Mouse (Mus musculus) c-Kit-positive CD71-positive TER-119-positive erythroid progenitor cells, embryonic 14.5 days (primary cell): ENCODE results near the gene Tmem145.
A peak's percentile ranks its signal among the peaks of the same experiment; 100 is the strongest.

Experiments used
- DNase-seq: peaks from one replicate; pipeline ENCODE4 v3.0.0-alpha.2; 2013; ENCODE audit warnings: low spot score

Tmem145 gene

DNA sequence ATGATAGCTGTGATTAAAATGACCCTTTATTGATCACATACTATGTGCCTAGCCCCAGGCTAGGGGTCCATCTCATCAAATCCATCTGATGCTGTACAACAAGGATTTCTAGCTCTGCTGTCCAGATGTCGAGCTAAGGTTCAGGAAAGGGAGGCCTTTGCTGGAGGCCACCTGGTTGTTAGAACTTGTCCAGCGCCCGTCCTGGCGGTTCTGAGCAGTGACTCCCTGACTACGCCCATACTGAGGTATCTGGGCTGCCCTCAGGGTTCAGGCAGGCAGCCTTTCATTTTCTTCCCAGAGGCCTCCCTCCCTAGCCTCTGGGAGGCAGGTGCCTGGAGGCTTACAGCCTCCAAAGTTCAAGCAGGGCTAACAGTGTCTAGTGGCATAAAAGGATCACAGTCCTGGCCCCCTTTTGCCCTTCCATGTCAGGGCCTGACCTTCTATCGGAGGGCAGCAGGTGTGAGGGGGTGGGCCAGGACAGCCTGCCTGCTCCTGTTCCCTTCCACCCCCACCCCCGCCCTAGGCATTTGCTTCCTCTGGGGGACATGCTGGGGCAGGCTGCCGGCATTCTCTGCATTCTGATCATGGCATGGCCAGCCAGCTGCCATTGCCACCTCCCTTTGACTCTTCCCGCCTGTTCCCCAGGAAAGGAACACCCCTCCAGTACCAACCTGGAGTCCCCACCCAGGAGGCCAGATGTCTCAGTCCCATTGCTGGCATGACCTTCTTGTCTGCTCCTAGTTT, 30.2 kb upstream of the Tmem145 start:
- no peak for DNase-seq

DNA sequence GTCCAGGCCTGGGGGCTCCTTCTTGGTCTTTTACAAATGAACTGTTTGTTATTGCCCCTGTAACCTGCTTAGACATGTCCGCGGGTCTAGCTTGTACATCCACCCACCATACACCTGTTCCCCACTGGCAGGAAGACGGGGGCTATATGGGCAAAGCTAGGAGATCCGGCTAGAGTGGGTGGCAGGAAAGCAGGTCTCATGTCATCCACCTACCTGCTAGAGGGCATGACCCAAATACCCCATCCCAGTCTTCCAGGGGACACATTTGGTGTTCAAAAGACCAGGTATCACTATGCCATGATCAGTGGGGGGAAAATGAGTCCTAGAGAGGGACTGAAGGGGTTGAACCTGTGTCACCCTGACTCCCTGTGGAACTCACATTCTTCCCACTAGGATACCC, 28.5 kb upstream of the Tmem145 start:
- no peak for DNase-seq

DNA sequence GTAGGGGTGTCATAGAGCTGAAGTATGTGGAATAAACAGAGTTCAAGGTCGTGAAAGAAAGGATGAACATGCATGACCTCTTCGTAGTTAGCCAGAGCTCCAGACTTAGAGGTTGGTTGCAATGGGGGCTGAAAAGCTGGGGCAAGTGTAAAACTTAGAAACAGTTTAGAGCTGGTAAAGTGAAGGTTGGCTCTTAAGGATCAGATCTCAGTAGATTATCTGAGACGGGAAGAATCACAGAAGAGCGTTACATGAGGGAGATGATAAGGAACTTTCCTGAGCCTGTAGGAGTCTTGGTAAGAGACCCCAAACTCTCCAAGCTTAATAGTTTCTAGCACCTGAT, 27.9 kb upstream of the Tmem145 start:
- peak; percentile 62 for DNase-seq

DNA sequence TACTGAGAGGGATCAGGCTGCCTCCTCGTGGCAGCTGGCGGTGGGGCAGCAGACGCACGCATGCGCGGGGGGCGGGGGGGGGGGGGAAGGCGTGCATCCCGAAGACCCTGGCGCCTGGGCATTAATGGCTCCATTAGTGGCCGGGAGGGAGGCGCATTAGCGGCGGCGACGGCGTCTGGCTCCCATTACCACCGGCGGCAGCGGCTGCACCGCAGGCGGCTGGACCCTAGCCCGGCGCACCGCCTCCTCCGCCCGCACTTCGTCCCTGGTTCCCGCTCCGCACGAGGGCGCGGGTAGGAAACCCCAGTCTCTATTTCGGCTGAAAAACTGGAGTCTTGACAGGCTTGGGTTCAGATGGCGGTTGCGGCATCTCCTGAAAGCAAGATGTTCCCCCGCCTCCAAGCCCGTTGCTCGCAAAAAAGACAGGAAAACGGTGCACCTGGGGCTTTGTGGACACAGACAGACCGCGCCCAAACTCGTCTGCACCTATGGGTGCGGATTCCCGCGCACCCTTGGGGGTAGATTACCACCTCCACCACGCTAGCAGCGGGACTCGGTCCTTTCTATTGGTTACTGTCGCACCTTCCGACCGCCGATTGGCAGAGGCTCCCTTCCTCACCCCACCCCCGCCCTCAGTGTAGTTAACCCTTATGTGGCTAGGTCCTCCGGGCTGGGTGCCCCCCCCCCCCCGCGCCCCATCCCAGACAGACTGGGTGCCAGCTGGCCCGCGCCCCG, 27.4 kb upstream of the Tmem145 start:
- peak; percentile 92 for DNase-seq

DNA sequence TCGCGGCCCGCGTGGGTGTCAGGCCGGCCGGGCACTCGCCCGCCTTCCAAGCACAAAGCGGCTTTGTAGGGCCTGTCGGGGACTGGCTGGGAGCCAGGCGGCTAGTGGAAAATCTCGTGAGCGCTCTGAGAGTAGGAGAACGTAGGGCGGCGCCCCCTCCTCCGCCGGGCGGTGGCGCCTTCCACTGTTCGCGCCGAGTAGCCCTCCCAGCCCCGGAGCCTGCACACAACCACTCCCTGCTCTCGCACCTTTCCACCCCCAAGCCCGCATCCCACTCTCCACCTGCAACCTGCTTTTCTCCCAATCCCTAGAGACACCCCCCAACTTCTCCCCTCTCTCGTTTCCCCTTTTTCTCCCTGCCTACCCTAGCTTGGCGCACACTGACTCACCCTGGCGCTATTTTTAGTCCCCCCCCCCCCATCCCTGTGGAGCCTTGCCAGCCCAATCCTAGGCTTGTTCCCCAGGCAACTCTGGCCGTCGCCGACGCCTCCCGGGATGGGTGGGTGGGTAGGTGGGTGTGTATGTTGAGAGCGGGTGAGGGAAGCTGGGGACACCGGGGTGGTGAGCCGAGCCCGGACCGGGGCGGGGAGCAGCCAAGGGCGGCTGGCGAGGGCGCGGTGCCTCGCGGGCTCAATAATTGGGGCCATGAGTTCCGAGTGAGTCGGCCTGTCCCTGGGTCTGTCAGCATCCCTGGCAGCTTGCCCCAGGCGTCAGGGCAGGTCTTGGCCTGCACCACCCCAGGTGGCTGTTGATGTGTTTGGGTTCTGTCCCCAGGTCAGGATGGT, 26.6 kb upstream of the Tmem145 start:
- peak; percentile 72 for DNase-seq

DNA sequence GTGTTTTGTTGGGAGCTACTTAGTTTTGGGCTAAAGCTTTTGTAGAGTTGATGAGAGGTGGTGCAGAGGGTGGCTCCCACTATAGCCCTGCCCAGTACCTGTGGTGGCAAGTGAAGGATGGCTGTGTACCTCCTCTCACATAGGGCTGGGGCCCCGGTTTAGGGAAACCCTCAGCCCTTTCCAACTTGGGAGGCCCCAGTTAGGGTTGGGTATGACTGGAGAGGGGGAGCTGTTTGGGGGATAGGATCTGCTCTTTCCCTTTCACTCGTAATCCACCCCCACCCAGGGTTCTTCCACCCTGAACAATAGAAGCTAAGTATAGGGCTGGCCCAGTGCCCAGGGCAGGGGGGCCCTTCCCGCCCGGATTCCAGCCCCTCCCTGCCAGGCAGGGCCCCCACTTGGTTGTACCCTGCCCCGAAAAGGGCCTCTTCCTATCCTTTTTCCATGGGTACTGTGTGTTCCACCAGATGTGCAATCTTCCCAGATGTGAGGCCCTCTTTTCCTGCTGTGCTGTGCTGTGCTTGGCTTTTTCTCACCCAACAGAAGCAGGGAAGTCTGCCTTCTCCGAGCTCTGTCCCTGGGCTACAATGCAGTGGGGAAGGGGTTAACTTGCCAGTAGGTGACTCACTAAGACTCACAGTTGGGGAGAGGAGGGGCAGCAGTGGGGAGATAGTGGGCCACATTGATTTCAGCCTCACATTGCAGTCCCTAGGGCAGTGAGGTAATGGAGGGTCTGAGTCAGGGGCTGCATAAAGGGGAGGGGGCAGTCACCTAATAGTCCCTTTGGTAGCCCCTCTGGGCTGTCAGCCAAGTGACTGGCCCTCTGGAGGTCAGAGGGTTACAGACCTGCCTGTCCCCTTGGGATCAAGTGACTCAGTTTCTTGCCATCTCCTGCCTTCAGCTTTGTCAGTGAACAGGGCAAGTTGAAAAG, 25.8 kb upstream of the Tmem145 start:
- no peak for DNase-seq

DNA sequence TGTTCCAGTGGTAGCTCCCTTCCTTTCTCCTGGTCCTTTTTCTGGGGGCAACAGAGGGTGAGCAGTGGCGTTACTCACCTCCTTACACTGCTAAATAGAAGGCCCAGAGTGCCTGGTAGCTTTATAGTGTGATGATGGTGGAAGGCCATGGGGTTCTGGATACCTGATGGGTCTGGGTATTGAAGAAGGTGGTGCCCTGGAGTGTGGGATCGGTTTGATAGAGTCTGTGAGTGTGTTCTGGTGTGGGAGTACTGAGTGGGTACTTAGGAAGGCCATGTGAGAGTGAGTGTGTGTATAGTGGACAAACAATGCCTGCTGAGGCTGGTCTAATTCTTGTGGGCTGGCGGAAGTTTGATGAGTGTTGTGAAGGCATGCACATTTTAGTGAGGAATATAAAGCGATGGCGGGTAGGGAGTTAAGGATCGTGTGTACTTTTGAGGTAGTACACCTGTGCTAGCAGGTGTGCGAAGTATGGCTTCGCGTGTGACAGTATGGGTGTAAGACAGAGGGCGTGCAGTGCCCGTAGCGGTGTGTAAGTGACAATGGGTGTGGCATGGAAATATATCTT, 24.7 kb upstream of the Tmem145 start:
- DNase-seq = no peak

DNA sequence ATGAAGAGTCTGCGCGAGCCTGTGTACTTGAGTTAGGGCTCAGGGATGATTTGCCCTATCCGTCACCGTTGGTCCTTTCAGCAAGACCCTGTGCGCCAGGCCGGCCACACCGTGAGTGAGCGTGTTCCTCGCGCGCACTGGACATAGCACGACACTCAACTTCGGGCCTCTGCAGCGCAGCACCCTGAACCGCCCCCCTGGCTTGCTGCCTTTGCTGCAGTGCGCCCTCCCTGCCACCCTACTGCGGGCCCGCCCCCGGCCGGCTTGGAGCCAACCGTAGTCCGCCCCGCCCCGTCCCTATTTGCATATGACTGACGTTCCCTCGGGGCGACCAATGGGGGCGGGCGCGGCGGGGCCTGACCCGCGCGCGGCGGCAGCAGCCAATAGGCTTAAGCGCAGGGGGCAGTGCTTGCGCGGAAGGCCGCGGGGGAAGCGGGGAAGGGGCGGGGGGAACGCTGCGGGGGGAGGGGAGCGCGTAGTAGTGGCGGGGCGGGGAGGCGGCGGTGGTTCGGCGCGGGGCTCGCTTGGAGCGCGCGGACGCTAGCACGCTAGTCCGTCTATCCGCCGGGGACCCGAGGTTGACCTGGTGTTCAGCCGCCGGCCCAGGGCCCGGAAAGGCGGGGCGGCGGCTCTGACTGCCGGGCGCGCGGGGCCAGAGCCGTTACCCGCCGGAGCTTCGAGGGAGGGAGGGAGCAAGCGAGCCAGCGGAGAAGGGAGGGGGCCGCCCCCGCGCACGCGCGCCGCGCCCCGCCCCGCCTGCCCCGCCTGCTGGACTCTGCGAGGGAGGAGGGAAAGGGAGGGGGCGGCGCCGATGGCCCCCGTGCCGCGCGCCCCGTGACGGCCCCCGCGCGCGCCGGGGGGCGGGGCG, 23.9 kb upstream of the Tmem145 start:
- peak; percentile 97 for DNase-seq

DNA sequence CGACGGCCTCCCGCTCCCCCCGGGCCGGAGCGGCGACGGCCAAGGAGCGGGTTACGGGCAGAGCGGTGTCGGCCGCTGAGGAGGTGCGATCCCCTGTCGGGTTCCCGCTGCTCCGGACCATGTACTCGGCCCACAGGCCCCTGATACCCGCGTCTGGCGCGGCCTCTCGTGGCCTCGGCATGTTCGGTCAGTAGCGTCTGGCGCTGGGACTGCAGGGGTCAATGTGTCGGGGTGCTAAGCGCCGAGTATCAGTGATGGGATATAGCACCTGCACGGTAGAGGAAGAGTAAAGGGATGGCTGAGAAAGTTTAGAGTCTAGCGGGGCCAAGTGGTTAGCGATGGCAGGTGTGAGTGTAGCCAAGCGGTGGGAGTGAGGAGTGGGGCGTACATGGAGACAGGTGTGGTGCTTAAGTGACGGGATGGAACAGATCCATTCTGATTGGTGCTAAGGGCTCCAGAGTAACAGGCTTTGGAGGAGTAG, 23.1 kb upstream of the Tmem145 start:
- no peak for DNase-seq

DNA sequence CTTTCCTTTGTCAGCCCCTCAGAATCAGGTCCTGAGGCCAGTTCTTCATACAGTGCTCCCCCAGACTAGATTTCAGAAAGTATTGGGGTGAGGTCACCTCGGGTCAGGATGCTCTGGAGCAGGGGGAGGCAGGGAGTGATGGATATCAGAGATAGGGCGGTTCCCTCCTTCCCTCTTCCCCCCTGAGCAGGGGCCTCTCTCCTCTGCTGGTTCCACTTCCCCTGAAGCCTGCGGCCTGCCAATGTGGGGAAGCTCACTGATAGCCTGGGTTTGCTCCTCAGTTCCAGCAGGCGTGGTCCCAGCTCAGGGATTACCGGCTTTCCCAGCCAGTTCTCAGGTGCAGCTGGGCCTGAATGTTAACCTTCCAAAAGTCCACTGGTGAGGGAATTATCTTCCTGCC, 22.3 kb upstream of the Tmem145 start:
- DNase-seq = no peak

DNA sequence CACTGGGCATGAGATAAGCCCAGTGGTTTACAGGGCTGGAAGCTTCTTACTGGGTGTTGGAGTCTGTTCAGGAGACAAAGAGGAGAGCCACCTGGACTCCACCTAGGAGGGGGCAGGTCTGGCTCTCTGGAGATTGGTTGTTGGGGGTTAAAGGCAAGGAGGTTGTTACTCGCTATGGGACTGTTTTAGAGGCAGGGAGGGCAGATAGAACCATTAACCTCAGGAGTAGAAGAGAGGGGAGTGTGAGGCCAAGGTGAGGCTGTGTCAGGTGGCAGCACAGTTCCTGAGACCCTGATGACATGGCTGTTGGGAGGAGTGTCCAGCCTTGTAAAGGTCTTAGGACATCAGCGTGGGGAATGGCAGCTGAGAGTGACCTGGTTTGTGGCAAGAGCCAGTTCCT, 21.7 kb upstream of the Tmem145 start:
- DNase-seq = no peak

DNA sequence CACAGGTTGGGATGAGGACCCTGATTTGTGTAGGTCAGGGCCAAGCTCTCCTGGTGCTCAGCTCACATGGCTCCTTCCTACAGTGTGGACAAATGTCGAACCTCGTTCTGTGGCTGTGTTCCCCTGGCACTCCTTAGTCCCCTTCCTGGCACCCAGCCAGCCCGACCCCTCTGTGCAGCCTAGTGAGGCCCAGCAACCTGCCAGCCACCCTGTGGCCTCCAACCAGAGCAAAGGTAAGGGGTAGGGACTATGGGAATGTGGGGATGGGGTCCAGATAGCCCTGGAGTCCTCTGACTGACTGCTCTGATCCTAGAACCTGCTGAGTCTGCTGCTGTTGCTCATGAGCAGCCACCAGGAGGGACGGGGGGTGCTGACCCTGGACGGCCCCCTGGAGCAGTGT, 21.1 kb upstream of the Tmem145 start:
- DNase-seq = no peak

DNA sequence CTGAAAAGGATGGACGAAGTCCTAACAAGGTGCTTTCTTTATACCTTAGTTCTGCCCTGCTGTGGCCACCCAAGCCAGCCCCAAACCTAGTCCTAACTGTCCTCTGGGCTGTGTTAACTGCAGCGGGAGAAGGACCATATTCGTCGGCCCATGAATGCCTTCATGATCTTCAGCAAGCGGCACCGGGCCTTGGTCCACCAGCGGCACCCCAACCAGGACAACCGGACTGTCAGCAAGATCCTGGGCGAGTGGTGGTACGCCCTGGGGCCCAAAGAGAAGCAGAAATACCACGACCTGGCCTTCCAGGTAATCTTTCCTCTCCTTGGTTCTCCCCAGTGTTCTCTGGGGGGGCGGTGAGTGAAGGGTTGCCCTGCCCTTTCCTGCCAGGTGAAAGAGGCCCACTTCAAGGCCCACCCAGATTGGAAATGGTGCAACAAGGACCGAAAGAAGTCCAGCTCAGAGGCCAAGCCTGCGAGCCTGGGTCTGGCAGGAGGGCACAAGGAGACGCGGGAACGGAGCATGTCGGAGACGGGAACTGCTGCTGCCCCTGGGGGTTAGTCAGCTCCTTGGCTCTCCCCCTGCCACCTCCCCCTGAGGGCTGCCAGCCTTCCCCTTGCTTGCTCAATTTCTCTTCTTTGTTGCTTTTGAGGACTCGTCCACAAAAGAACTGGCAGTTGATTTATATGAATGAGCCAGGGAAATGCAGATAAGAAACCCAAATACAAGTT, 20.2 kb upstream of the Tmem145 start:
- DNase-seq = no peak

DNA sequence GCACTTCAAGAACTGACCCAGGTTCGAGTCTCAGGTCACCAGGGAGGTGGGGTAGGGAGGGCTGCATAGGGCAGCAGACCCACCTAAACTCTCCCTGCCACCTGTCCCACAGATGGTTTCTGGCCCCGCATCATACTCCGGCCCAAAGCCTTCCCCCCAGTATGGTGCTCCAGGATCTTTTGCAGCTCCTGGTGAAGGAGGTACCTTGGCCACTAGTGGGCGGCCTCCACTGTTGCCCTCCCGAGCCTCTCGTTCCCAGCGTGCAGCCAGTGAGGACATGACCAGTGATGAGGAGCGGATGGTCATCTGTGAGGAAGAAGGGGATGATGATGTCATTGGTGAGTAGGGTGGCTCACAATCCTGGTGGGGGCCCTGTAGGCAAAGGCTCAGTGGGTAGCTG, 18.9 kb upstream of the Tmem145 start:
- no peak for DNase-seq

DNA sequence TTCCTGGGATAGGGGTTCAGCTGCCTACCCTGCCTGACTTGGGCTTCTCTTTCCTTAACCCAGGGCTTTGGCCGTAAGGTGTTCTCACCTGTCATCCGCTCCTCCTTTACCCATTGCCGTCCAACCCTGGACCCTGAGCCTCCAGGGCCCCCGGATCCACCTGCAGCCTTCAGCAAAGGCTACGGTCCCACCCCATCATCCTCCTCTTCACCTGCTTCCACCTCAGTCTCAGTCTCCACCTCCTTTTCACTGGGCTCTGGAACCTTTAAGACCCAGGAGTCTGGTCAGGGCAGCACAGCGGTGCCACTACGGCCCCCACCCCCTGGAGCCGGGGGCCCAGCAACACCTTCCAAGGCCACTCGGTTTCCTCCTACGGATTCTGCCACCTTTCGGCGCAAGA, 17.9 kb upstream of the Tmem145 start:
- DNase-seq = no peak

DNA sequence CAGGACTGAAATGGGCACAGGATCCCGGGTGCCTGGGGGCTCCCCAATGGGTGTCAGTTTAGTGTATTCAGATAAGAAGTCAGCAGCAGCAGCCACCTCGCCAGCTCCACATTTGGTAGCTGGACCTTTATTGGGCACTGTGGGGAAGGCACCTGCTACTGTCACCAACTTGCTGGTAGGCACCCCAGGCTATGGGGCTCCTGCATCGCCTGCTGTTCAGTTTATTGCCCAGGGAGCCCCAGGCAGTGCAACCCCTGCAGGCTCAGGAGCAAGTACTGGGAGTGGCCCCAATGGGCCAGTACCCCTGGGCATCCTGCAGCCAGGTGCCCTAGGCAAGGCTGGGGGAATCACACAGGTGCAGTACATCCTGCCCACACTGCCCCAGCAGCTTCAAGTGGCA, 17.2 kb upstream of the Tmem145 start:
- DNase-seq = no peak

DNA sequence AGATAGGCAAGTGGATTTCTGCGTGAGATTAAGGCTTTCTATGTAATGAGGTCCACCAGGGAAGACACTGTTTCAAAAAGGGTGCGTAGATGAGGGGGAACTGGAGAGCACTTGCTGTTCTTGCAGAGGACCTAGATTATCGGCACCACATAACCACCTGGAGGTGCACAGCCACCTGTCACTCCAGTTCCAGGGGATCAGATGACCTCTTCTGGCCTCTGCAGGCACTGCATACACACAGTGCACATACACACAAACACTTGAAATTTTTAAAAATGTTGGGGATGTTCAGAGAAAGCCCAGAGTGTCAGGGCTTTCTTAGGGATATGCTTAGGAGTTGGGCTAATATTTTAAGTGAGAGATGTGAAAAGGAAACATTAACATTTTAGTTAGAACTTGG, 16.0 kb upstream of the Tmem145 start:
- no peak for DNase-seq

DNA sequence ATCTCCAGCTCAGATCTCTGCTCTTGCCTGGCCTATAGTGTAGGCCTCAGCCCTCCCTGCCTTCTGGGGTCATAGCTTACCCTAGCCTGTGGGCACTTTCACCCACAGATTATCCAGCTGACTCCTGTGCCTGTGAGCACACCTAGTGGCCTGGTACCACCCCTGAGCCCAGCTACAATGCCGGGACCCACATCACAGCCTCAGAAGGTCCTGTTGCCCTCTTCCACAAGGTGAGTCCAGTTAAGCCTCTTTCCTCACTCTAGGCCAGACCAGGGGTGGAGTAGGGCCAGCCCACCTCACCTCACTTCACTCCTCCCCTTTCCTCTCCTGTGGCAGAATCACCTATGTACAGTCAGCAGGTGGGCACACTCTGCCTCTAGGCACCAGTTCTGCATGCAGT, 15.4 kb upstream of the Tmem145 start:
- no peak for DNase-seq

DNA sequence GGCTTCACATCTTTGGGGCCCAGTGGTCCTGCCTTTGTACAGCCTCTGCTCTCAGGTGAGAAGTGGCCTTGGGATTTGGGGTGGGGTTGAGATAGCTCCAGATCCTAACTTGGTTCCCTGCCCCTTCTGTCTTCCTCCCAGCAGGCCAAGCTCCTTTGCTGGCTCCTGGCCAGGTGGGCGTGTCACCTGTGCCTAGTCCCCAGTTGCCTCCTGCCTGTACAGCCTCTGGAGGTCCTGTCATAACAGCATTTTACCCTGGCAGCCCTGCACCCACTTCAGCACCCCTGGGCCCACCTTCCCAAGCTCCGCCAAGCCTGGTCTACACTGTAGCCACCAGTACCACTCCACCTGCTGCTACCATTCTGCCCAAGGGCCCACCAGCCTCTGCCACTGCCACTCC, 15.0 kb upstream of the Tmem145 start:
- no peak for DNase-seq

DNA sequence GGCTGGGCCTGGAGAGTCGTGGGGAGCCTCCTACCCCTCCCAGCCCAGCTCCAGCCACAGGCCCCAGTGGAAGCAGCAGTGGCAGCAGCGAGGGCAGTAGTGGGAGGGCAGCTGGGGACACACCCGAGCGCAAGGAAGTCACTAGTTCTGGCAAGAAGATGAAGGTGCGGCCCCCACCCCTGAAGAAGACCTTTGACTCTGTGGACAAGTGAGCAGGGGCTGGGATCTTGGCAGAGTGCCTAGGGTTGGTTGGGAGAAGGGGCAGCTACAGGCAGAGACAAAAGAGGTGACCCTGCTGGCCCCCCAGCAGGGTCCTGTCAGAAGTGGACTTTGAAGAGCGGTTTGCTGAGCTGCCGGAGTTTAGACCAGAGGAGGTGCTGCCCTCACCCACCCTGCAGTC, 13.8 kb upstream of the Tmem145 start:
- DNase-seq = no peak
